Mouse (Mus musculus): Measurements from ENCODE around the gene Fmo4. TPM values are rescaled to one million over a fixed set of nuclear protein-coding genes. Genes with fewer than 3 reads are reported as not detected.

Fmo4 gene
- total RNA-seq (2023) = not detected in 4 replicates

DNA sequence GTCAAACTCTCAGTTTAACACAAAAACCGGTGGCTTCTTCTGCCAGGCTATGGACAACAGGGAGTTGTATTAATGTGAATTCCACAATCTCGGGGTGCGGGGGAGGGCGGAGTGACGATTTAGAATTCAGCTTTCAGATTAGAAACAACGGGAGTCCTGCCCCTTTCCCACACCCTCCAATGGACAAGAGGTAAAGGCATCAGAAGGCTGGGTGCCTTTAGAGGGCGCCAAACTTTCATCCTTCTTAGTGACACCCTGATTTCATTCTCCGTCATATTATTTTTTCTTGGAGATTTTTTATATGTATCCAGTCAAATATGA is at the start of gene Fmo4:
Fmo4 (minus strand) TSS at position 137 of the 321 bp plus-strand sequence.

Other genes starting within 250 kb of the Fmo4 start
- 59.1 to 64.5 TPM (median 62.8 TPM) in 4 replicates for gene Vamp4, start 243.5 kb downstream of the Fmo4 start, total RNA-seq (2023)
- not detected in 4 replicates for gene Myoc, start 174.8 kb downstream of the Fmo4 start, total RNA-seq (2023)
- 1.2 TPM in 1 of 4 replicates, not detected in the others for gene Myocos, start 155.8 kb downstream of the Fmo4 start, total RNA-seq (2023)
- 375 to 397 TPM (median 383 TPM) in 4 replicates for gene Prrc2c, start 73.4 kb downstream of the Fmo4 start, total RNA-seq (2023)
- gene Fmo1, start 52.6 kb upstream of the Fmo4 start, total RNA-seq (2023) = not detected in 4 replicates
- gene Fmo2, start 84.8 kb upstream of the Fmo4 start, total RNA-seq (2023) = not detected in 4 replicates
- gene Fmo6, start 123.5 kb upstream of the Fmo4 start, total RNA-seq (2023) = not detected in 4 replicates
- gene Fmo3, start 170.6 kb upstream of the Fmo4 start, total RNA-seq (2023) = not detected in 4 replicates